21 mouse cellular contexts compared by ENCODE assay signal in the genomic region with DNA sequence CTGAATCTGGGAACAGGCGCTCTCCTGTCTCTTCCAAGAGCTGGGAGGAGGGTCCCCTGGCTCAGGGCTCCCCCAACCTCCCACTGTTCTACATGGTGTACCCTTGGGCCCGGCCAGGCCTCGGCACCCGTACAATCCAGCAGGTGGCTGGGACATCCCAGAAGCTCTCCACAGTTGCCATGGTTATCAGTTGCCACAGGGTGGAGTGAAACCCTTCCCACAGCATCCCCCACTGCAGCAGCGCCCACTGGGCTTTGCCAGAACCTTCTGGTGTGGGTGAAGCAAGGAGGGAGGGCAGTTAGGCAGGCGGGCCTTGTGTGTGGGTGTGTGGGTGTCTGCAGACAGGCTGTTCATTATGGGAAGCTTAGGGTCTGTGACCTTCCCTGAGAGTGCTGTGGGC. TPM values are rescaled to one million over a fixed set of nuclear protein-coding genes. Genes with fewer than 3 reads are reported as not detected.
DNase-seq lines count a peak whose midpoint lies in the region; ATAC-seq and TF ChIP-seq lines count a peak whose summit lies in the region.
"Had no signal": no experiment of that assay in that cellular context is flagged by ENCODE, and none has a peak within 500 bp of the region (broad histone marks: within the 10 kb centered on the region; RNA-seq: fewer than 3 reads in every experiment).

No protein-coding gene starts in this region.

- no peak; the same call in 1 of the 2 replicates for TF ChIP-seq CTCF in left cerebral cortex, adult 2 months (IDR thresholded peaks at IDR 0.05)
- TF ChIP-seq CTCF in cortical plate, adult 2 months (IDR thresholded peaks at IDR 0.05; ENCODE audit: extremely low read depth, insufficient read depth, low read length) = no peak

- no peaks in the 10 kb centered on the region for H3K27me3 ChIP-seq in heart, embryonic 15.5 days
- H3K27me3 ChIP-seq: heart, embryonic 13.5 days; liver, embryonic 12.5 days had no signal

- no peak overlapping the region for H3K4me2 ChIP-seq in heart, embryonic 15.5 days
- H3K4me2 ChIP-seq: heart, embryonic 13.5 days; liver, embryonic 12.5 days had no signal

- TF ChIP-seq POLR2A in cortical plate, adult 2 months (IDR thresholded peaks at IDR 0.05; ENCODE audit: extremely low read depth, insufficient read depth, low read length) = no peak

- intact Hi-C loops in heart, postnatal 25 days (cut with DNase I) = no loop called here
- intact Hi-C loops in left cerebral cortex, adult 2 months (cut with DNase I) = no loop called here
- intact Hi-C loops in left cerebral cortex, postnatal 14 days (cut with DNase I) = no loop called here

- H3K9me3 ChIP-seq in heart, embryonic 15.5 days (replicated peaks) = peaks cover 12% of the 10 kb centered on the region; the same call in 1 of the 2 replicates

- DNase-seq in heart, postnatal 25 days (ENCODE audit: low spot score) = no peak
- no peak for DNase-seq in left cerebral cortex, adult 2 months (ENCODE audit: extremely low spot score in 1 of 2, low spot score in 2 of 2)
- DNase-seq in left cerebral cortex, postnatal 14 days (ENCODE audit: low spot score in 2 of 2) = no peak
- DNase-seq in layer of hippocampus, adult 9-11 months = peak; percentile 92
- DNase-seq: cerebellum, adult 2 months; gastrocnemius, postnatal 10 days; heart, adult 18-20 months; heart, postnatal 4 days; kidney, adult 9 months; kidney, postnatal 25 days; lung, adult 2 months; spleen, adult 18-20 months; thymus, postnatal 25 days had no signal

- no peak overlapping the region for H3K4me3 ChIP-seq in heart, embryonic 15.5 days
- H3K4me3 ChIP-seq in left cerebral cortex, adult 2 months = no peak overlapping the region
- no peak overlapping the region for H3K4me3 ChIP-seq in cortical plate, adult 2 months (ENCODE audit: insufficient read depth, low read length)
- H3K4me3 ChIP-seq: heart, embryonic 13.5 days; limb, embryonic 10.5 days; liver, embryonic 12.5 days; megakaryocyte, embryonic 14.5 days had no signal

- no peak overlapping the region for H3K9ac ChIP-seq in heart, embryonic 15.5 days
- H3K9ac ChIP-seq: heart, embryonic 13.5 days; liver, embryonic 12.5 days had no signal

- H3K4me1 ChIP-seq in heart, embryonic 15.5 days (replicated peaks) = peaks cover 18% of the 10 kb centered on the region
- peaks cover 16% of the 10 kb centered on the region for H3K4me1 ChIP-seq in cortical plate, adult 2 months (ENCODE audit: control insufficient read depth, insufficient read depth, low read length)
- H3K4me1 ChIP-seq: liver, embryonic 12.5 days; megakaryocyte, embryonic 14.5 days had no signal

- ATAC-seq in heart, embryonic 15.5 days (replicated peaks; ENCODE audit: insufficient number of reproducible peaks, insufficient read depth, low FRiP score, low read depth) = peak; percentile 15; the same call in 1 of the 2 replicates
- no peak for ATAC-seq in megakaryocyte-erythroid progenitor cell, adult 5-6 weeks (replicated peaks; ENCODE audit: low FRiP score, low TSS enrichment, poor library complexity, severe bottlenecking)
- ATAC-seq: liver, embryonic 12.5 days had no signal

- H3K27ac ChIP-seq in heart, embryonic 15.5 days = no peak overlapping the region
- peak overlapping the region; percentile 57 for H3K27ac ChIP-seq in left cerebral cortex, adult 2 months
- H3K27ac ChIP-seq in cortical plate, adult 2 months (ENCODE audit: insufficient read depth, low read length) = 0 out of 2 replicates have a peak overlapping the region, but pooled peaks have one; percentile 12
- H3K27ac ChIP-seq: heart, embryonic 13.5 days; limb, embryonic 10.5 days; liver, embryonic 12.5 days had no signal

- 83% methylated on average over 6 of the region's 6 CpGs for WGBS in heart, embryonic 15.5 days

- H3K36me3 ChIP-seq in heart, embryonic 15.5 days = no peaks in the 10 kb centered on the region
- H3K36me3 ChIP-seq: heart, embryonic 13.5 days; limb, embryonic 10.5 days; liver, embryonic 12.5 days had no signal

RNA-seq across cellular contexts. Expression of a gene that starts 8.6 kb away (rescaled TPM):
- polyA plus RNA-seq in heart, embryonic 15.5 days (2015; fragmentation: Nextera tagmentation; extraction: Ambion mirVana) = 1.3 and 1.9 TPM in 2 replicates
- total RNA-seq in heart, postnatal 25 days (2021) = 1 to 10 TPM in 1 of 2 experiments, under 1 TPM in 1; 0.89 to 1.2 TPM
- total RNA-seq in left cerebral cortex, adult 2 months (2021) = 10 to 100 TPM; 22.8 to 24.9 TPM
- 10 to 100 TPM; 18.7 to 19.9 TPM for total RNA-seq in left cerebral cortex, postnatal 14 days (2021)
- polyA plus RNA-seq in cortical plate, adult 2 months (2012; rRNA removed) = 14.8 and 15.7 TPM in 2 replicates
- total RNA-seq in megakaryocyte-erythroid progenitor cell, adult 5-6 weeks (2014; fragmentation: Nextera tagmentation) = 0.61 TPM in 1 of 2 replicates, not detected in the other
- 0.19 TPM in 1 of 2 replicates, not detected in the other for total RNA-seq in megakaryocyte-erythroid progenitor cell, adult 5-6 weeks (2017)
- total RNA-seq: monocyte, adult 5-6 weeks had no signal

RNA-seq across cellular contexts. Expression of a gene that starts 9.7 kb away (rescaled TPM):
- 3.6 and 15.2 TPM in 2 replicates for polyA plus RNA-seq in heart, embryonic 15.5 days (2015; fragmentation: Nextera tagmentation; extraction: Ambion mirVana)
- 1 to 10 TPM; 2.1 to 3.4 TPM for total RNA-seq in heart, postnatal 25 days (2021)
- total RNA-seq in left cerebral cortex, adult 2 months (2021) = 100 to 1,000 TPM; 375 to 385 TPM
- 100 to 1,000 TPM; 216 to 228 TPM for total RNA-seq in left cerebral cortex, postnatal 14 days (2021)
- 245 and 267 TPM in 2 replicates for polyA plus RNA-seq in cortical plate, adult 2 months (2012; rRNA removed)
- 42.5 and 57.5 TPM in 2 replicates for total RNA-seq in megakaryocyte-erythroid progenitor cell, adult 5-6 weeks (2014; fragmentation: Nextera tagmentation)
- 59.7 and 75.3 TPM in 2 replicates for total RNA-seq in megakaryocyte-erythroid progenitor cell, adult 5-6 weeks (2017)

Comparison
In these comparisons a context has a peak if more than half of its experiments do, and no peak if none do; other contexts are left out.
1. RNA of a gene that starts 8.6 kb away (total RNA-seq): 22.8 to 24.9 TPM in left cerebral cortex, adult 2 months and 18.7 to 19.9 TPM in left cerebral cortex, postnatal 14 days; 0.89 to 1.2 TPM in heart, postnatal 25 days and 0.19 to 0.61 TPM in megakaryocyte-erythroid progenitor cell, adult 5-6 weeks; every median in the first group is over 4 times any median in the second.
2. RNA of a gene that starts 9.7 kb away (total RNA-seq): 375 to 385 TPM in left cerebral cortex, adult 2 months, 216 to 228 TPM in left cerebral cortex, postnatal 14 days and 42.5 to 75.3 TPM in megakaryocyte-erythroid progenitor cell, adult 5-6 weeks; 2.1 to 3.4 TPM in heart, postnatal 25 days; every median in the first group is over 4 times any median in the second.